Mouse (Mus musculus) embryonic fibroblast, embryonic 13.5 days (primary cell): ENCODE results near the gene Tmem164.

ENCODE experiments used
- CTCF ChIP-seq: IDR thresholded peaks from 2 replicates; pipeline ENCODE4 v1.5.1; 2011; ENCODE audit warnings: mild to moderate bottlenecking, control low read depth, low read length, moderate library complexity, borderline replicate concordance; ENCODE audit not compliant: insufficient read depth
- POLR2A ChIP-seq: IDR thresholded peaks from 2 replicates; pipeline ENCODE4 v1.6.1; 2011; ENCODE audit warnings: low read depth, mild to moderate bottlenecking, control low read depth, low read length, moderate library complexity

DNA sequence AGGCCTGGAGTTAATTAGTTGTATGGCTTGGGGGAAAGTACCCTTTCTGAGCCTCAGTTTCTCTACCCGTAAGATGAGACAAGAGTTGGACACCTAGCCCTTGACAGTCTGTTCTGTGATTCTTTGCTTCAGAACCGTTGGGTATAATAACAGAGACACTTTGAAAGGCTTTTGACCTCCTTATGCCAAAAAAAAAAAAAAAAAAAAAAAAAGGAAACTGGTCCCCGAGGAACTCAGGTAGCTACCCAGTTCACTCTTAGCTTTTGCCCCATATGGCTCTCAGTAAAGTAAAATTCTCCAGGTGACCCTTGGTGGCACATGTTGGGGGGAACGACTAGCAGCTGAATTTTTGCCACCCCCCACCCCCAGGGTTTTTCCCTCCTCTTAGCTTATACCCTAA, 3.5 kb downstream of the Tmem164 start:
- TF ChIP-seq CTCF (no peak), POLR2A (no peak)
